Mouse (Mus musculus): ENCODE measurements around the gene Ezh1.

Ezh1 gene

GRCm38 (mm10) chr11:101180261-101180660 lies 46.0 kb downstream of the Ezh1 start:
- DNase-seq, result no peak

- peak; percentile 59 to 69 for DNase-seq
Measured at GRCm38 (mm10) chr11:101179306-101179705, 47.0 kb downstream of the Ezh1 start.

GRCm38 (mm10) chr11:101178061-101179058 lies 47.9 kb downstream of the Ezh1 start:
- peak in 1 of 2 experiments; percentile 40 for DNase-seq

- peak; percentile 92 to 93 for DNase-seq
Measured at GRCm38 (mm10) chr11:101176933-101177773, 49.1 kb downstream of the Ezh1 start.

GRCm38 (mm10) chr11:101176117-101176691 lies 50.1 kb downstream of the Ezh1 start:
- DNase-seq, result peak; percentile 74 to 78

GRCm38 (mm10) chr11:101175636-101176116 lies 50.6 kb downstream of the Ezh1 start:
- peak; percentile 71 to 79 for DNase-seq

GRCm38 (mm10) chr11:101174851-101175628 lies 51.2 kb downstream of the Ezh1 start, which contains the start of gene Ccr10:
Gene Ccr10 (minus strand): TSS chr11:101175443.
- DNase-seq, result peak; percentile 38 to 61

- peak in 1 of 2 experiments; percentile 56 for DNase-seq
Measured at GRCm38 (mm10) chr11:101174389-101174745, 51.9 kb downstream of the Ezh1 start.

- DNase-seq, result peak; percentile 69 to 70
Measured at GRCm38 (mm10) chr11:101173631-101174388, 52.5 kb downstream of the Ezh1 start.

- DNase-seq, result peak in 1 of 2 experiments; percentile 41
Measured at GRCm38 (mm10) chr11:101173112-101173511, 53.2 kb downstream of the Ezh1 start.

GRCm38 (mm10) chr11:101172434-101172815 lies 53.8 kb downstream of the Ezh1 start:
- no peak for DNase-seq

- DNase-seq, result peak; percentile 76 to 78
Measured at GRCm38 (mm10) chr11:101171721-101172433, 54.4 kb downstream of the Ezh1 start.

- peak; percentile 93 to 94 for DNase-seq
Measured at GRCm38 (mm10) chr11:101170811-101171610, 55.3 kb downstream of the Ezh1 start, which contains the start of gene Plekhh3. Gene Plekhh3 (minus strand): TSS chr11:101171351.

GRCm38 (mm10) chr11:101170354-101170810 lies 55.9 kb downstream of the Ezh1 start, which contains the start of gene Cntnap1:
Gene Cntnap1 (plus strand): TSS chr11:101170523.
- DNase-seq, result peak; percentile 66 to 70

GRCm38 (mm10) chr11:101169301-101170107 lies 56.8 kb downstream of the Ezh1 start:
- peak in 1 of 2 experiments; percentile 56 for DNase-seq

- no peak for DNase-seq
Measured at GRCm38 (mm10) chr11:101168301-101168980, 57.8 kb downstream of the Ezh1 start.

- DNase-seq, result no peak
Measured at GRCm38 (mm10) chr11:101167963-101168300, 58.3 kb downstream of the Ezh1 start.
